Mouse (Mus musculus): ENCODE measurements around the gene Olfr70. TPM values are rescaled to one million over a fixed set of nuclear protein-coding genes. Genes with fewer than 3 reads are reported as not detected.
A peak's percentile ranks its signal among the peaks of the same experiment; 100 is the strongest.

The Olfr70 gene
- polyA plus RNA-seq, 1 experiment from 2014 or later, result not detected

DNA sequence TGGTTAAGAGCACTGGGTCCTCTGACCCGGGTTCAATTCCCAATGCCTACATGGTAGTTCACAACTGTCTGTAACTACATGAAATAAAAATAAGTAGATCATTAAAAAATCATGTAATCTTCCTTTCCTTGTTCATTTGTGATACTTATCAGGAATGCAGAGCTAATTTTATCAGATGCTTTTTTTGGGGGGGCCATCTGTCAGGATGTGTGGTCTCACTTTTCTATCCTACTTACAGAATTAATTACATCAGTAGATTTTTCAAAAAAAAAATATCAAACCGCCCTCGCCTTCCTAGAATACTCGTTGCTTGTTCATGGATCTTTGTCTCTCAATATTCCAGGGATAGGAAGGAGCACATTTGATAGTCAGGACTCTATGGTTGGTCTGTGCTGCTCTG lies 21.6 kb upstream of the Olfr70 start:
- DNase-seq (ENCODE audit: low spot score), result no peak
- ATAC-seq (ENCODE audit: insufficient read depth, low FRiP score, low TSS enrichment), result no peak
- no peak overlapping the region for H3K27ac ChIP-seq (ENCODE audit: low read depth, low read length)
- WGBS, result 89% methylated on average over 4 of the region's 4 CpGs
- no peaks in the 10 kb centered on the region for H3K9me3 ChIP-seq (ENCODE audit: control insufficient read depth, low read length)
- H3K4me3 ChIP-seq (ENCODE audit: low read depth, low read length), result no peak overlapping the region
- H3K9ac ChIP-seq (ENCODE audit: low read length), result no peak overlapping the region
- H3K4me1 ChIP-seq (ENCODE audit: control insufficient read depth, insufficient read depth, low read length), result no peaks in the 10 kb centered on the region
- no peak overlapping the region for H3K4me2 ChIP-seq (ENCODE audit: low read depth)
- H3K36me3 ChIP-seq (ENCODE audit: control insufficient read depth, insufficient read depth, low read length), result no peaks in the 10 kb centered on the region
- H3K27me3 ChIP-seq (ENCODE audit: control insufficient read depth, insufficient read depth, low read length), result no peaks in the 10 kb centered on the region

DNA sequence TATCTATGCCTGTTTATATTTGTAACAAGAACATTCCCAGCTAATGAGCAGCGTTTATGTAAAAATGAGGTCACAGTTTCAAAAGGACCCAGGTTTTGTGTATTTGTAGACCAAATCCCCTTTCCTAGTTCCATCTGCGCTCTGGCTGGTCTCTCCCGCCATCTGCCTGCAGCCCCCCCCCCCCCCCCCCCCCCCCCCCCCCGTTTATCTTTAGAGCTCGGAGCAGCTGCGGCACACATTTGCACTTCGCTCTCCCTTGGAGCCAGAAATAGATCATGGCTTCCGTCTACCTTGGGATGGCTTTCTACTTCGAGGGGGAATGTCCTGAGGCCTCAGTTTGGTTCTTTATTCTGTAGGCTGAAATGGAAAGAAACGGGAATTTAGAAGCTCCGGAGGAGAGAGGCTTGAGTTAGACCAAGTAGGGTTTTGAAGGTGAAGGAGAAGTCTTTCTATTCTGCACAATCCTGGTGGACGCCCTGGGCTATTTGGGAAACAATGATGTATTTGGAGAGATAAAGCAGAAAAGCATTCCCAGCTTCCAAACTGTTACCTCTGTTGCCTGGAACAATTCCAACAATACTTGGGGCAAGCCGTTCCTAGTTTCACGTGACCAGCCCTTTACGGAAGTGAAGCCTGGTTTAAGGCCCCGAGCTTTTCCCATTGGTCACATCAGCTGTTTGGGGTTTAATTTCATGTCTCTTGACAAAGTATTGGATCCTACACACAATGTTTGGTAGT lies 20.1 kb upstream of the Olfr70 start:
- Histone ChIP-seq H3K36me3 (ENCODE audit: control insufficient read depth, insufficient read depth, low read length) (no peaks in the 10 kb centered on the region), H3K27me3 (ENCODE audit: control insufficient read depth, insufficient read depth, low read length) (no peaks in the 10 kb centered on the region), H3K27ac (ENCODE audit: low read depth, low read length) (no peak overlapping the region), H3K4me2 (ENCODE audit: low read depth) (no peak overlapping the region), H3K4me1 (ENCODE audit: control insufficient read depth, insufficient read depth, low read length) (no peaks in the 10 kb centered on the region), H3K9ac (ENCODE audit: low read length) (no peak overlapping the region), H3K4me3 (ENCODE audit: low read depth, low read length) (no peak overlapping the region), H3K9me3 (ENCODE audit: control insufficient read depth, low read length) (no peaks in the 10 kb centered on the region)
- ATAC-seq (ENCODE audit: insufficient read depth, low FRiP score, low TSS enrichment) (no peak), DNase-seq (ENCODE audit: low spot score) (no peak)
- 67% methylated on average over 15 of the region's 16 CpGs for WGBS

DNA sequence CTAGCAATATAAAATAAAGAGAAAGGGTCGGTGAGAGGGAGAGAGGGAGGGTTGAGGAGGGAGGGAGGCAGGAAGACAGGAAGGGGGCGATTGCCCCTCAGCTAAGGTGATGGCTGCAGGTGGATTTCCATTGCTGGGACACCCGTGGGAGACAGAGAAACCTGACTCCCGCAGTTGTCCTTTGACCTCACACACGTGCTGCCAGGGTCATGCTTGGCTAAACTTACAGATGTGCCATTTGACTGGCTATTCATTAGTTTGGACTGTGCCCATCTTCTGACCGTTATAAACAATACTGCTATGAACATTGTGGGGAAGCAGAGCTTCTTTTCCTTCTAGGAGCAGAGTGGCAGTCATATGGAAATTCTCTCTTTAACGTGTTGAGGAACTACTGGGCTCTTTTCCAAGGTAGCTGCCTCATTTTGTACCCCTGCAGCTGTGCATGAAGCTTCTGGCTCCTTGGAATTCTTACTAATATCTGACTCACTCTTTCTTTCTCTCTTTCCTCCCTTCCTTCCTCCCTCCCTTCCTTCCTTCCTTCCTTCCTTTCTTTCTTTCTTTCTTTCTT lies 13.1 kb upstream of the Olfr70 start:
- Histone ChIP-seq H3K4me1 (ENCODE audit: control insufficient read depth, insufficient read depth, low read length) (no peaks in the 10 kb centered on the region), H3K4me3 (ENCODE audit: low read depth, low read length) (no peak overlapping the region), H3K36me3 (ENCODE audit: control insufficient read depth, insufficient read depth, low read length) (no peaks in the 10 kb centered on the region), H3K27me3 (ENCODE audit: control insufficient read depth, insufficient read depth, low read length) (no peaks in the 10 kb centered on the region), H3K27ac (ENCODE audit: low read depth, low read length) (no peak overlapping the region), H3K9me3 (ENCODE audit: control insufficient read depth, low read length) (no peaks in the 10 kb centered on the region), H3K4me2 (ENCODE audit: low read depth) (no peak overlapping the region), H3K9ac (ENCODE audit: low read length) (no peak overlapping the region)
- ATAC-seq (ENCODE audit: insufficient read depth, low FRiP score, low TSS enrichment), result no peak
- WGBS, result 44% methylated on average over 7 of the region's 7 CpGs
- DNase-seq (ENCODE audit: low spot score), result no peak

DNA sequence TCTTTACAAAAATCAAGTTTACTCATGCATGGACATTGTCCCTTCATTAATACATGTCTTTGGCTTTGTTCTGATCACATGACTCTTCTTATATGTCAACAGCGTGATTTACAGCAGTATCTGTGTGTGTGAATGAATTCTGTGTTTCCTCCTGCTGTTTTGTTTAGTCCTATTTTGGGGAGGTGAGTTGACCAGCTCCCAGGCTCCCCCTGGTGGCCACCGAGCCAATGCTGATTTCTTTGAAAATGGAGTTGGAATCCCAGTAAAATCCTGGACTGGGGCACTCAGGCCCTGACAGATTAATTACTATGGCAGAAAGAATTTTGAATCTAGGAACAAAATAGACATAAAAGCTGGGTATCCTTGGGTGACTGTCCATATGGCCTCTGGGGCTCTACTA lies 11.2 kb upstream of the Olfr70 start:
- no peaks in the 10 kb centered on the region for H3K9me3 ChIP-seq (ENCODE audit: control insufficient read depth, low read length)
- H3K4me1 ChIP-seq (ENCODE audit: control insufficient read depth, insufficient read depth, low read length), result no peaks in the 10 kb centered on the region
- H3K9ac ChIP-seq (ENCODE audit: low read length), result no peak overlapping the region
- WGBS, result 7% methylated on average over 2 of the region's 2 CpGs
- no peak overlapping the region for H3K4me2 ChIP-seq (ENCODE audit: low read depth)
- H3K27me3 ChIP-seq (ENCODE audit: control insufficient read depth, insufficient read depth, low read length), result no peaks in the 10 kb centered on the region
- ATAC-seq (ENCODE audit: insufficient read depth, low FRiP score, low TSS enrichment) (no peak), DNase-seq (ENCODE audit: low spot score) (peak; percentile 77)
- H3K36me3 ChIP-seq (ENCODE audit: control insufficient read depth, insufficient read depth, low read length), result no peaks in the 10 kb centered on the region
- H3K4me3 ChIP-seq (ENCODE audit: low read depth, low read length), result no peak overlapping the region
- H3K27ac ChIP-seq (ENCODE audit: low read depth, low read length), result no peak overlapping the region

DNA sequence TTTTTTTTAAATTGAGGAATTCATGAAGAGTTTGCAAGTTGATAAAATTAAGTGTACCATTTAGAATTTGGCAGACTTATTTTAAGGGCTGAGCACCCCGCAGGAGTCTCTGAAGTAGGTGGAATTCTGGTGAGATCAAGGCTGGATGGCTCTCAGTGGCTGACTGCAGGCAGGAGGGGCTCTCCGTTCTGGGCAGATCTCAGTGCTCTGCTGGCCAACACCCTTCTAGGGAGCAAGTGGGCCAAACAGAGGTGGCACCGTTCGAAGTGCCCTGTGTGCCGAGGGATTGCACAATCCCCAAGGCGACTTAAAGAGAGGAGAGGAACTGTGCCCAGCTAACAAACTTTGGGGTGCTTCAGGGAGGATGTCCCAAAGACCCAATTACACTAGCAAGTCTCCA lies 9.3 kb upstream of the Olfr70 start, which contains the start of gene Olfr71:
Gene Olfr71 (minus strand): TSS at position 387 of the 400 bp plus-strand sequence.
- ATAC-seq (ENCODE audit: insufficient read depth, low FRiP score, low TSS enrichment) (no peak), DNase-seq (ENCODE audit: low spot score) (no peak)
- Histone ChIP-seq H3K4me3 (ENCODE audit: low read depth, low read length) (no peak within 1 kb of the TSS), H3K9me3 (ENCODE audit: control insufficient read depth, low read length) (no peaks in the 10 kb centered on the region), H3K27ac (ENCODE audit: low read depth, low read length) (no peak within 1 kb of the TSS), H3K36me3 (ENCODE audit: control insufficient read depth, insufficient read depth, low read length) (no peaks in the 10 kb centered on the region), H3K4me2 (ENCODE audit: low read depth) (no peak within 1 kb of the TSS), H3K4me1 (ENCODE audit: control insufficient read depth, insufficient read depth, low read length) (no peaks in the 10 kb centered on the region), H3K9ac (ENCODE audit: low read length) (no peak within 1 kb of the TSS), H3K27me3 (ENCODE audit: control insufficient read depth, insufficient read depth, low read length) (no peaks in the 10 kb centered on the region)
- WGBS, result 77% methylated on average over 6 of the region's 6 CpGs

DNA sequence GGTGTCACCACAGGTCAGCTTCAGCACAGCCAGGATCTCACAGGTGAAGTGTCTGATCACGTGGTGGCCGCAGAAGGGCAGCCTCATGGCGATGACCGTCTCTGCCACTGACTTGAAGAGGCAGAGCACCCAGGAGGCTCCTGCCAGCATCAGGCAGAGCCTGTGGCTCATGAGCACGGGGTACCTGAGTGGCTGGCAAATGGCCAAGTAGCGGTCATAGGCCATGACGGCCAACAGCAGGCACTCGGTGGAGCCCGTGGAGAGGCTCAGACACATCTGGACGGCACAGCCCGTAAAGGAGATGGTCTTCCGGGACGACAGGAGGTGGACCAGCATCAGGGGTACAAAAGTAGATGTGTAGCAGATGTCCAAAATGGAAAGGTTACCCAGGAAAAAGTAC lies 5.4 kb upstream of the Olfr70 start:
- ATAC-seq (ENCODE audit: insufficient read depth, low FRiP score, low TSS enrichment) (no peak), DNase-seq (ENCODE audit: low spot score) (no peak)
- Histone ChIP-seq H3K9ac (ENCODE audit: low read length) (no peak overlapping the region), H3K4me3 (ENCODE audit: low read depth, low read length) (no peak overlapping the region), H3K4me2 (ENCODE audit: low read depth) (no peak overlapping the region), H3K27ac (ENCODE audit: low read depth, low read length) (no peak overlapping the region), H3K4me1 (ENCODE audit: control insufficient read depth, insufficient read depth, low read length) (no peaks in the 10 kb centered on the region), H3K36me3 (ENCODE audit: control insufficient read depth, insufficient read depth, low read length) (no peaks in the 10 kb centered on the region), H3K27me3 (ENCODE audit: control insufficient read depth, insufficient read depth, low read length) (no peaks in the 10 kb centered on the region), H3K9me3 (ENCODE audit: control insufficient read depth, low read length) (no peaks in the 10 kb centered on the region)
- 84% methylated on average over 13 of the region's 13 CpGs for WGBS

DNA sequence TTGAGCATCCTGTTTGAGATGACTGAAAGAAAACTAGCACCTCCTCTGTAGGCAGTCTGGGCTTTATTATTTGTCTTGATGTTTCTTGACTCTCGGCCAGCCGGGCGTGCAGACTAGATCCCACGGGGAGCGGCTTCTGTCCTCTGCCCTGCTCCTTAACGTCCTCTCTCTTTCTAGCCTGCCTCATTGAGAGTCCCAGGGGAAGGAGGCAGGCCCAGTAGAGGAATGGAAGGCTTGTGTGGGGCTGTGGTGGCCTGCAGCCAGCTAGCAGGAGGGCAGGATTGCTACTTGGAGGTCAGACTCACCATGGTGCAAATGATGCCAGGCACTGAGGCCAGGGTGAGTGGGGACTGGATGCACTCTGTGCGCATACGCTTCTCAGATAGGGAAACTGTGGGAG lies 3.2 kb upstream of the Olfr70 start:
- Histone ChIP-seq H3K4me1 (ENCODE audit: control insufficient read depth, insufficient read depth, low read length) (no peaks in the 10 kb centered on the region), H3K4me3 (ENCODE audit: low read depth, low read length) (no peak overlapping the region), H3K36me3 (ENCODE audit: control insufficient read depth, insufficient read depth, low read length) (no peaks in the 10 kb centered on the region), H3K9ac (ENCODE audit: low read length) (no peak overlapping the region), H3K9me3 (ENCODE audit: control insufficient read depth, low read length) (no peaks in the 10 kb centered on the region), H3K27ac (ENCODE audit: low read depth, low read length) (no peak overlapping the region), H3K4me2 (ENCODE audit: low read depth) (no peak overlapping the region), H3K27me3 (ENCODE audit: control insufficient read depth, insufficient read depth, low read length) (no peaks in the 10 kb centered on the region)
- no peak for ATAC-seq (ENCODE audit: insufficient read depth, low FRiP score, low TSS enrichment)
- WGBS, result 79% methylated on average over 8 of the region's 8 CpGs
- no peak for DNase-seq (ENCODE audit: low spot score)

DNA sequence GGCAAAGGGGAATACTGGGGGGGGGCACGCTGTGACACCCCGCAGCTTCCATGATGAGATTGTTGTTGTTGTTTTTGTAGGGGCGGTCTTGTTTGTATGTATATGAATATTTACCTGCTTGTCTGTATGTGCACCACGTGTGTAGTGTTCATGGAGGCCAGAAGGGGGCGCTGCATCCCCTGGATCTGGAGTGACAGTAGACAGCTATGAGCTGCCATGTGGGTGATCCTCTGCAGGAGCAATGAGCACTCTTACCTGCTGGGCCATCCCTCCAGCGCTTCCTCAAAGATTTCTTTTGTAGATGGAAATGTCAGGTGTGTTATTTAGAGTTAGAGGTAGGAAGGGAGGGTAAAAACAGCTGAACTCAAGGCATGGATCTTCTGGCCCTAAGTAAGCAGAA lies 2.8 kb upstream of the Olfr70 start:
- DNase-seq (ENCODE audit: low spot score) (no peak), ATAC-seq (ENCODE audit: insufficient read depth, low FRiP score, low TSS enrichment) (no peak)
- H3K27ac ChIP-seq (ENCODE audit: low read depth, low read length), result no peak overlapping the region
- 74% methylated on average over 6 of the region's 6 CpGs for WGBS
- no peak overlapping the region for H3K4me3 ChIP-seq (ENCODE audit: low read depth, low read length)
- no peaks in the 10 kb centered on the region for H3K27me3 ChIP-seq (ENCODE audit: control insufficient read depth, insufficient read depth, low read length)
- H3K9ac ChIP-seq (ENCODE audit: low read length), result no peak overlapping the region
- H3K36me3 ChIP-seq (ENCODE audit: control insufficient read depth, insufficient read depth, low read length), result no peaks in the 10 kb centered on the region
- no peaks in the 10 kb centered on the region for H3K4me1 ChIP-seq (ENCODE audit: control insufficient read depth, insufficient read depth, low read length)
- no peak overlapping the region for H3K4me2 ChIP-seq (ENCODE audit: low read depth)
- no peaks in the 10 kb centered on the region for H3K9me3 ChIP-seq (ENCODE audit: control insufficient read depth, low read length)

DNA sequence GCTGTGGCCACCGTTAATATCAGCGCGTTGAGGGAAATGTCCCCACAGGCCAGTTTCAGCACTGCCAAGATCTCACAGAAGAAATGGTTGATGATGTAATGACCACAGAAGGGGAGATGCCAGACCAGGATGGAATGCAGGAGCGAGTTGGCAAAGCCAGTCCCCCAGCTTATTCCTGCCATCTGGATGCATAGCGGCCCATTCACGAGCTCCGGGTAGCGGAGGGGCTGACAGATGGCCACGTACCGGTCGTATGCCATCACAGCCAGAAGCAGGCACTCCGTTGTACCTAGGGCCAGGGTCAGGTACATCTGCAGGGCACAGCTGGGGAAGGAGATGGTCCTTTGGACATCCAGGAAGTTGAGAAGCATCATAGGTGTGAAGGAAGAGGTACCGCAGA lies 4.0 kb downstream of the Olfr70 start:
- H3K4me2 ChIP-seq (ENCODE audit: low read depth), result no peak overlapping the region
- no peak overlapping the region for H3K9ac ChIP-seq (ENCODE audit: low read length)
- H3K36me3 ChIP-seq (ENCODE audit: control insufficient read depth, insufficient read depth, low read length), result no peaks in the 10 kb centered on the region
- no peak overlapping the region for H3K4me3 ChIP-seq (ENCODE audit: low read depth, low read length)
- ATAC-seq (ENCODE audit: insufficient read depth, low FRiP score, low TSS enrichment) (no peak), DNase-seq (ENCODE audit: low spot score) (no peak)
- H3K27me3 ChIP-seq (ENCODE audit: control insufficient read depth, insufficient read depth, low read length), result no peaks in the 10 kb centered on the region
- H3K4me1 ChIP-seq (ENCODE audit: control insufficient read depth, insufficient read depth, low read length), result no peaks in the 10 kb centered on the region
- no peak overlapping the region for H3K27ac ChIP-seq (ENCODE audit: low read depth, low read length)
- WGBS, result 93% methylated on average over 13 of the region's 13 CpGs
- no peaks in the 10 kb centered on the region for H3K9me3 ChIP-seq (ENCODE audit: control insufficient read depth, low read length)
